Mouse (Mus musculus): ENCODE results near the gene Adprhl2.

- TF ChIP-seq TAL1 (conservative IDR thresholded peaks at IDR 0.05; ENCODE audit: low read depth, low read length), result no peak
- no peak for TF ChIP-seq POLR2AphosphoS5 (IDR thresholded peaks at IDR 0.05; ENCODE audit: insufficient replicate concordance, low read depth, low read length)
- no peak for TF ChIP-seq CTCF (IDR thresholded peaks at IDR 0.05; ENCODE audit: low read depth, low read length)
- no peak for TF ChIP-seq GATA1 (IDR thresholded peaks at IDR 0.05; ENCODE audit: borderline replicate concordance, low read length)
These were observed 18.0 kb upstream of the Adprhl2 start for GRCm38 (mm10) chr4:126339461-126339860.

Data from G1E (cell line).